Comparison of ENCODE assay signal across 8 mouse cellular contexts in genomic region chr4:62361571-62361970, GRCm38 (mm10). TPM values are rescaled to one million over a fixed set of nuclear protein-coding genes. Genes with fewer than 3 reads are reported as not detected.
DNase-seq lines count a peak whose midpoint lies in the region; ATAC-seq lines count a peak whose summit lies in the region.

No protein-coding gene starts in this region.

- peak overlapping the region; percentile 62; the same call in 1 of the 2 replicates for H3K27ac ChIP-seq in liver, embryonic 12.5 days

- peak; percentile 9 for DNase-seq in embryo, embryonic 10.5 days (ENCODE audit: low spot score)
- no peak for DNase-seq in embryo, embryonic 10 days (ENCODE audit: low spot score)
- peak; percentile 5 for DNase-seq in retina, embryonic 14.5 days (ENCODE audit: low spot score)
- no peak for DNase-seq in retina, postnatal 1 day
- no peak for DNase-seq in frontal cortex, postnatal 25 days (ENCODE audit: low spot score in 2 of 2)
- DNase-seq in yolk sac, embryonic 10.5 days (ENCODE audit: low spot score) = no peak
- DNase-seq in gastrocnemius, postnatal 4 days (ENCODE audit: low spot score in 2 of 2) = no peak

- no peaks in the 10 kb centered on the region for H3K9me3 ChIP-seq in liver, embryonic 12.5 days (replicated peaks)

- peaks cover 17% of the 10 kb centered on the region for H3K36me3 ChIP-seq in liver, embryonic 12.5 days

- peak overlapping the region; percentile 86 for H3K4me2 ChIP-seq in liver, embryonic 12.5 days

- H3K4me1 ChIP-seq in liver, embryonic 12.5 days = peaks cover 51% of the 10 kb centered on the region

- H3K27me3 ChIP-seq in liver, embryonic 12.5 days (replicated peaks) = no peaks in the 10 kb centered on the region

- peak overlapping the region; percentile 78 for H3K4me3 ChIP-seq in liver, embryonic 12.5 days

- ATAC-seq in liver, embryonic 12.5 days = no peak

- WGBS in liver, embryonic 12.5 days (ENCODE audit: insufficient replicate concordance) = 21% methylated on average over 6 of the region's 6 CpGs

- H3K9ac ChIP-seq in liver, embryonic 12.5 days = peak overlapping the region; percentile 82

RNA-seq across cellular contexts. Expression of gene Slc31a1, which starts 1.0 kb away (rescaled TPM):
- polyA plus RNA-seq in liver, embryonic 12.5 days (2016; fragmentation: Nextera tagmentation; extraction: Ambion mirVana) = 45.8 and 45.9 TPM in 2 replicates
- 10 to 100 TPM; 17.7 to 18.8 TPM for total RNA-seq in gastrocnemius, postnatal 4 days (2021)

RNA-seq across cellular contexts. Expression of gene Fkbp15, which starts 1.2 kb away (rescaled TPM):
- 18.6 and 21.1 TPM in 2 replicates for polyA plus RNA-seq in liver, embryonic 12.5 days (2016; fragmentation: Nextera tagmentation; extraction: Ambion mirVana)
- total RNA-seq in gastrocnemius, postnatal 4 days (2021) = 10 to 100 TPM; 26.7 to 28.5 TPM

RNA-seq across cellular contexts. Expression of gene Cdc26, which starts 46.9 kb away (rescaled TPM):
- polyA plus RNA-seq in liver, embryonic 12.5 days (2016; fragmentation: Nextera tagmentation; extraction: Ambion mirVana) = 94.4 and 95.5 TPM in 2 replicates
- total RNA-seq in gastrocnemius, postnatal 4 days (2021) = 10 to 100 TPM; 71.3 to 78.6 TPM

RNA-seq across cellular contexts. Expression of gene Prpf4, which starts 47.0 kb away (rescaled TPM):
- polyA plus RNA-seq in liver, embryonic 12.5 days (2016; fragmentation: Nextera tagmentation; extraction: Ambion mirVana) = 18.5 and 18.8 TPM in 2 replicates
- total RNA-seq in gastrocnemius, postnatal 4 days (2021) = 10 to 100 TPM; 14.0 to 15.0 TPM

Comparison
In these comparisons a context has a peak if more than half of its experiments do, and no peak if none do; other contexts are left out.
1. DNase-seq: peak in embryo, embryonic 10.5 days (single experiment) and retina, embryonic 14.5 days (single experiment); none in embryo, embryonic 10 days (single experiment), retina, postnatal 1 day (single experiment), frontal cortex, postnatal 25 days (0 of 2), yolk sac, embryonic 10.5 days (single experiment) and gastrocnemius, postnatal 4 days (0 of 2).